Mouse (Mus musculus): ENCODE measurements around the gene Pnmal2.
A peak's percentile ranks its signal among the peaks of the same experiment; 100 is the strongest.

DNA sequence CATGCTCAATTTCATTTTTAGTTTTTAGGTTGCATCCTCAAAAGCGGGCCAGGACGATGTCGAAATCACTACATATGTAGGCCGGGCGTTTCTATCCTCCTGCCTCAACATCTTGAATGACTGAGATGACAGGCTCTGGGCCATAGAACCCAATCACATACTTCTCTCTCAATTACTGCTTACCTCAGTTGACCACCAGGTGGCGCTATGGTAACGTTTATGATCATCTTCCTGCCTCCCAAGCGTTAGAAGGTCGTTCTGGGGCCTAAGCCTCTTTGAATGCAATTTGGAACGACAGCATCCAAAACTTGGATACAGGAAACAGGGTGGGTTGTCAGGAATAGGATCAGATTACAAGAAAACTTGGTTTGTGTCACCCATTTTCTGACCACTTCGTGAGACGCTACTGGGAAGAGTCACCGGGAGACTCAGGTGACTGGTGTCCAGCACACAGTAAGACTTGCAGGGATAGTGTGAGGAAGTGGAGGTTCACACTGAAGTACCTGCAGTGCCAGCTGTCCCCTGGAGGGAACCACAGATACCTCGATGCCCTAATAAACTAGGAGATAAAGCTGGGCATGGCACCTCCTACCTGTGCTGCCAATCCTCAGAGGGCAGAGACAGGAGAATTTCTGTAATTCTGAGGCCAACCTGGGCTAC is 12.4 kb upstream of the Pnmal2 start:
- TF ChIP-seq CTCF (IDR thresholded peaks at IDR 0.05; ENCODE audit: extremely low read depth, insufficient read depth, low read length) (peak; percentile 90), POLR2A (IDR thresholded peaks at IDR 0.05; ENCODE audit: extremely low read depth, insufficient read depth, low read length) (no peak)

Measured in cortical plate, adult 2 months (tissue).